In the genomic region with DNA sequence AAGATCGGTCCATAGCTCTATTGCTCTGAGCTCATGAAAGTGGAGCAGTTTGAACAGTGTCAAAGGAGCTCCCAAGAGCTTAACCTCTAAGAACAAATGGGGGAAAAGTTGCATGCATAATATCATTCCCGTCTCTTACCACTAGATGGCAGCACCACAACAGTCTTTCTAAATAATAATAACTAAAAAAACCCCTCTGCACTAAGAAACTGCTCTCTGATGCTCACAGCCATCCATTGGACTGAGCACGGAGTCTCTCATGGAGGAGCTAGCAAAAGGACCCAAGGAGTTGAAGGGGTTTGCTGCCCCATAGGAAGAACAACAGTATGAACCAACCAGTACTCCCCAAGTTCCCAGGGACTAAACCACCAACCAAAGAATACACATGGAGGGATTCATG, we compare ENCODE assay signal across 7 mouse cellular contexts. TPM values are rescaled to one million over a fixed set of nuclear protein-coding genes. Genes with fewer than 3 reads are reported as not detected.
A peak's percentile ranks its signal among the peaks of the same experiment; 100 is the strongest.
DNase-seq lines count a peak whose midpoint lies in the region; TF ChIP-seq lines count a peak whose summit lies in the region.

No protein-coding gene starts in this region.

- no peak overlapping the region for H3K4me3 ChIP-seq in ES-E14 (ENCODE audit: insufficient read depth in 1 of 2, low read depth in 1 of 2, low read length in 2 of 2, poor library complexity in 1 of 2, severe bottlenecking in 1 of 2)

- H3K9me3 ChIP-seq in ES-E14 (ENCODE audit: control insufficient read depth, insufficient read depth, low read depth, low read length), result no peaks in the 10 kb centered on the region

- peak; percentile 25 for DNase-seq in layer of hippocampus, adult 11-12 months (ENCODE audit: low spot score)
- DNase-seq in layer of hippocampus, adult 9-10 months (ENCODE audit: low spot score), result no peak
- DNase-seq in ES-E14 (ENCODE audit: low read depth, low spot score) (peak; percentile 48), adipocyte (ENCODE audit: low spot score) (peak; percentile 72)
- peak; percentile 30 for DNase-seq in kidney, postnatal 10 days
- no peak for DNase-seq in spleen, postnatal 14 days (ENCODE audit: low spot score in 2 of 2)
- no peak for DNase-seq in urinary bladder, postnatal 36 days (ENCODE audit: low spot score in 2 of 2)

- no peak overlapping the region for H3K9ac ChIP-seq in ES-E14 (ENCODE audit: insufficient read depth, low read depth, low read length, poor library complexity, severe bottlenecking)

- no peak overlapping the region for H3K27ac ChIP-seq in ES-E14 (ENCODE audit: insufficient read depth, low read depth, low read length, poor library complexity, severe bottlenecking)

- no peaks in the 10 kb centered on the region for H3K4me1 ChIP-seq in ES-E14 (ENCODE audit: control insufficient read depth in 2 of 2, insufficient read depth in 2 of 2, low read length in 2 of 2, poor library complexity in 1 of 2)

- no peaks in the 10 kb centered on the region for H3K36me3 ChIP-seq in ES-E14 (ENCODE audit: control insufficient read depth, insufficient read depth, low read length, poor library complexity, severe bottlenecking)

- in situ Hi-C loops in ES-E14 (cut with MboI; ENCODE audit: low sequenced_read_pairs in 2 of 2, unreplicated experiment in 2 of 2), result no loop called here

TF ChIP-seq in ES-E14, 5 proteins besides CTCF, POLR2A, EP300 and RAD21:
- TF ChIP-seq ZNF384 (IDR thresholded peaks at IDR 0.05; ENCODE audit: low read depth, low read length) (no peak), ZC3H11A (IDR thresholded peaks at IDR 0.05; ENCODE audit: borderline replicate concordance, low read depth, low read length) (no peak), MAFK (IDR thresholded peaks at IDR 0.05; ENCODE audit: insufficient read depth, low read depth, low read length) (no peak), HCFC1 (IDR thresholded peaks at IDR 0.05; ENCODE audit: borderline replicate concordance, insufficient read depth, low read length) (no peak), CHD2 (IDR thresholded peaks at IDR 0.05; ENCODE audit: low read depth, low read length) (no peak)

RNA-seq across cellular contexts. Expression of gene Krtap28-13, which starts 4.1 kb away (rescaled TPM):
- not detected in 2 replicates for total RNA-seq in ES-E14 (2012; rRNA removed)

RNA-seq across cellular contexts. Expression of gene A030005K14Rik, which starts 5.7 kb away (rescaled TPM):
- total RNA-seq in ES-E14 (2012; rRNA removed), result not detected in 2 replicates

RNA-seq across cellular contexts. Expression of gene Gm47969, which starts 20.1 kb away (rescaled TPM):
- 0.22 TPM in 1 of 2 replicates, not detected in the other for total RNA-seq in ES-E14 (2012; rRNA removed)

RNA-seq across cellular contexts. Expression of gene Krtap28-10, which starts 22.6 kb away (rescaled TPM):
- not detected in 2 replicates for total RNA-seq in ES-E14 (2012; rRNA removed)

RNA-seq across cellular contexts. Expression of gene Slc19a3, which starts 26.6 kb away (rescaled TPM):
- 1.3 and 1.9 TPM in 2 replicates for total RNA-seq in ES-E14 (2012; rRNA removed)

Comparison
In these comparisons a context has a peak if more than half of its experiments do, and no peak if none do; other contexts are left out.
1. DNase-seq: peak in layer of hippocampus, adult 11-12 months (single experiment), ES-E14 (single experiment), adipocyte (single experiment) and kidney, postnatal 10 days (single experiment); none in layer of hippocampus, adult 9-10 months (single experiment), spleen, postnatal 14 days (0 of 2) and urinary bladder, postnatal 36 days (0 of 2).